Mouse (Mus musculus): ENCODE results near the gene Utp20. TPM values are rescaled to one million over a fixed set of nuclear protein-coding genes. Genes with fewer than 3 reads are reported as not detected.
"Not testable (repeated sequence)": the region's sequence is repeated elsewhere in the genome, so short reads cannot be mapped to it uniquely, and the experiment has no call there.

Utp20 gene
- polyA plus RNA-seq, 1 experiment from 2014 or later: 11.7 TPM

GRCm38 (mm10) chr10:88780716-88781115, 45.9 kb downstream of the Utp20 start:
- Histone ChIP-seq H3K36me3 (peaks cover 43% of the 10 kb centered on the region), H3K4me1 (replicated peaks) (no peaks in the 10 kb centered on the region), H3K4me2 (replicated peaks) (no peak overlapping the region), H3K27ac (no peak overlapping the region), H3K9me3 (no peaks in the 10 kb centered on the region), H3K4me3 (replicated peaks) (no peak overlapping the region), H3K27me3 (no peaks in the 10 kb centered on the region), H3K9ac (replicated peaks) (no peak overlapping the region)
- ATAC-seq: no peak
- WGBS: 88% methylated on average over 4 of the region's 4 CpGs

- no peaks in the 10 kb centered on the region for H3K9me3 ChIP-seq
- H3K4me3 ChIP-seq (replicated peaks): no peak overlapping the region
- no peak for ATAC-seq
- H3K4me1 ChIP-seq (replicated peaks): no peaks in the 10 kb centered on the region
- 94% methylated on average over 6 of the region's 6 CpGs for WGBS
- no peak overlapping the region for H3K27ac ChIP-seq
- H3K4me2 ChIP-seq (replicated peaks): no peak overlapping the region
- peaks cover 66% of the 10 kb centered on the region for H3K36me3 ChIP-seq
- H3K9ac ChIP-seq (replicated peaks): no peak overlapping the region
- H3K27me3 ChIP-seq: no peaks in the 10 kb centered on the region
Measured at GRCm38 (mm10) chr10:88776206-88776605, 50.4 kb downstream of the Utp20 start.

- H3K4me2 ChIP-seq (replicated peaks); H3K9me3 ChIP-seq; H3K27me3 ChIP-seq; ATAC-seq; H3K27ac ChIP-seq; H3K9ac ChIP-seq (replicated peaks); H3K4me1 ChIP-seq (replicated peaks); H3K4me3 ChIP-seq (replicated peaks): not testable (repeated sequence)
- WGBS: 88% methylated on average over 5 of the region's 5 CpGs
- H3K36me3 ChIP-seq: peaks cover 79% of the 10 kb centered on the region
Measured at GRCm38 (mm10) chr10:88772965-88773364, 53.6 kb downstream of the Utp20 start.

- no peak overlapping the region for H3K4me3 ChIP-seq (replicated peaks)
- H3K27me3 ChIP-seq: no peaks in the 10 kb centered on the region
- 95% methylated on average over 7 of the region's 7 CpGs for WGBS
- no peak overlapping the region for H3K4me2 ChIP-seq (replicated peaks)
- ATAC-seq: no peak
- H3K27ac ChIP-seq: no peak overlapping the region
- no peaks in the 10 kb centered on the region for H3K4me1 ChIP-seq (replicated peaks)
- H3K36me3 ChIP-seq: peaks cover 83% of the 10 kb centered on the region
- no peak overlapping the region for H3K9ac ChIP-seq (replicated peaks)
- H3K9me3 ChIP-seq: no peaks in the 10 kb centered on the region
Measured at GRCm38 (mm10) chr10:88769676-88770075, 56.9 kb downstream of the Utp20 start.

GRCm38 (mm10) chr10:88768961-88769360, 57.6 kb downstream of the Utp20 start:
- H3K36me3 ChIP-seq: peaks cover 84% of the 10 kb centered on the region
- 98% methylated on average over 5 of the region's 5 CpGs for WGBS
- H3K27me3 ChIP-seq: no peaks in the 10 kb centered on the region
- H3K9me3 ChIP-seq: no peaks in the 10 kb centered on the region
- H3K27ac ChIP-seq: no peak overlapping the region
- H3K4me2 ChIP-seq (replicated peaks): no peak overlapping the region
- no peak overlapping the region for H3K4me3 ChIP-seq (replicated peaks)
- ATAC-seq: no peak
- no peaks in the 10 kb centered on the region for H3K4me1 ChIP-seq (replicated peaks)
- H3K9ac ChIP-seq (replicated peaks): no peak overlapping the region

- Histone ChIP-seq H3K9ac (replicated peaks) (no peak overlapping the region), H3K4me1 (replicated peaks) (no peaks in the 10 kb centered on the region), H3K36me3 (peaks cover 83% of the 10 kb centered on the region), H3K4me3 (replicated peaks) (no peak overlapping the region), H3K4me2 (replicated peaks) (no peak overlapping the region), H3K27ac (no peak overlapping the region), H3K27me3 (no peaks in the 10 kb centered on the region), H3K9me3 (no peaks in the 10 kb centered on the region)
- ATAC-seq: no peak
- 91% methylated on average over 15 of the region's 15 CpGs for WGBS
Measured at GRCm38 (mm10) chr10:88765431-88766142, 61.0 kb downstream of the Utp20 start.

- Histone ChIP-seq H3K36me3 (peaks cover 83% of the 10 kb centered on the region), H3K4me1 (replicated peaks) (no peaks in the 10 kb centered on the region), H3K27me3 (no peaks in the 10 kb centered on the region), H3K4me2 (replicated peaks) (no peak overlapping the region), H3K27ac (no peak overlapping the region), H3K4me3 (replicated peaks) (no peak overlapping the region), H3K9ac (replicated peaks) (no peak overlapping the region), H3K9me3 (no peaks in the 10 kb centered on the region)
- ATAC-seq: no peak
- 95% methylated on average over 13 of the region's 13 CpGs for WGBS
Measured at GRCm38 (mm10) chr10:88761524-88762212, 64.9 kb downstream of the Utp20 start.

- Histone ChIP-seq H3K27ac (no peak overlapping the region), H3K27me3 (no peaks in the 10 kb centered on the region), H3K9me3 (no peaks in the 10 kb centered on the region), H3K4me3 (replicated peaks) (no peak overlapping the region), H3K4me1 (replicated peaks) (no peaks in the 10 kb centered on the region), H3K4me2 (replicated peaks) (no peak overlapping the region), H3K36me3 (peaks cover 59% of the 10 kb centered on the region), H3K9ac (replicated peaks) (no peak overlapping the region)
- no peak for ATAC-seq
- whole genome bisulfite sequencing: 86% methylated on average over 2 of the region's 2 CpGs
Measured at GRCm38 (mm10) chr10:88741426-88741825, 85.2 kb downstream of the Utp20 start.

- no peak overlapping the region for H3K27ac ChIP-seq
- H3K9ac ChIP-seq (replicated peaks): no peak overlapping the region
- H3K9me3 ChIP-seq: no peaks in the 10 kb centered on the region
- H3K4me3 ChIP-seq (replicated peaks): no peak overlapping the region
- 96% methylated on average over 5 of the region's 5 CpGs for WGBS
- H3K4me2 ChIP-seq (replicated peaks): no peak overlapping the region
- no peaks in the 10 kb centered on the region for H3K4me1 ChIP-seq (replicated peaks)
- H3K27me3 ChIP-seq: no peaks in the 10 kb centered on the region
- no peak for ATAC-seq
- peaks cover 59% of the 10 kb centered on the region for H3K36me3 ChIP-seq
Measured at GRCm38 (mm10) chr10:88740781-88741180, 85.8 kb downstream of the Utp20 start.

GRCm38 (mm10) chr10:88739818-88740217, 86.8 kb downstream of the Utp20 start:
- Histone ChIP-seq H3K4me1 (replicated peaks) (no peaks in the 10 kb centered on the region), H3K4me3 (replicated peaks) (no peak overlapping the region), H3K36me3 (peaks cover 52% of the 10 kb centered on the region), H3K4me2 (replicated peaks) (no peak overlapping the region), H3K27ac (no peak overlapping the region), H3K27me3 (no peaks in the 10 kb centered on the region), H3K9ac (replicated peaks) (no peak overlapping the region), H3K9me3 (no peaks in the 10 kb centered on the region)
- no peak for ATAC-seq
- WGBS: 97% methylated on average over 1 of the region's 1 CpGs

- H3K4me3 ChIP-seq (replicated peaks); ATAC-seq; H3K4me2 ChIP-seq (replicated peaks); H3K9me3 ChIP-seq; H3K9ac ChIP-seq (replicated peaks); H3K27ac ChIP-seq; H3K27me3 ChIP-seq; H3K4me1 ChIP-seq (replicated peaks): not testable (repeated sequence)
- 94% methylated on average over 8 of the region's 8 CpGs for WGBS
- H3K36me3 ChIP-seq: peaks cover 45% of the 10 kb centered on the region
Measured at GRCm38 (mm10) chr10:88739074-88739473, 87.5 kb downstream of the Utp20 start.

- H3K9ac ChIP-seq (replicated peaks): peak overlapping the region; percentile 95
- peaks cover 12% of the 10 kb centered on the region for H3K36me3 ChIP-seq
- H3K27ac ChIP-seq: no peak overlapping the region
- peaks cover 18% of the 10 kb centered on the region for H3K4me1 ChIP-seq (replicated peaks)
- H3K4me2 ChIP-seq (replicated peaks): peak overlapping the region; percentile 92
- no peaks in the 10 kb centered on the region for H3K9me3 ChIP-seq
- H3K4me3 ChIP-seq (replicated peaks): peak overlapping the region; percentile 99
- H3K27me3 ChIP-seq: peaks cover 6% of the 10 kb centered on the region
- ATAC-seq: no peak
- 14% methylated on average over 6 of the region's 6 CpGs for WGBS
Measured at GRCm38 (mm10) chr10:88732309-88732622, 94.3 kb downstream of the Utp20 start.
